8 mouse cellular contexts compared by ENCODE assay signal in the genomic region with DNA sequence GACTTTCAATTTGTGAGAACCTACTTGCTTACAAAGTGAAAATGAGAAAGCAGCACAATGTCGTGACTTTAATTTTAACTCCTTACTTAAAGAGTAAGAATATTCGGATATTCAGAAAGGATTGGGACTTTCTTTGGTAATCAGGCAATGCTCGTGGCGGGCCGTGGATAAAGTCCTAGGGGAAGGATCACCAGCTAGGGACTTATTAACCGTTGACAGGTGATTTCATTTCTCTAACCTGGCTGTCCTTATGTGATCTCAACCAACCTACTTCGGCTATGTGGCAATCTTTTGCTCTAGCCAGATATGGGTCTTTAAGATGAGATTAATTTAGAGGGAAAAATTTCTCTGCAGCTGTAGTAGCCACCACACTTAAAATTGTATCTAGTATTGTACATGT. TPM values are rescaled to one million over a fixed set of nuclear protein-coding genes. Genes with fewer than 3 reads are reported as not detected.
DNase-seq lines count a peak whose midpoint lies in the region; ATAC-seq lines count a peak whose summit lies in the region.

No protein-coding gene starts in this region.

- 75% methylated on average over 7 of the region's 7 CpGs for WGBS in heart, embryonic 15.5 days
- WGBS in embryonic facial prominence, embryonic 13.5 days, result 86% methylated on average over 7 of the region's 7 CpGs
- 69% methylated on average over 7 of the region's 7 CpGs for WGBS in intestine, embryonic 16.5 days
- 87% methylated on average over 7 of the region's 7 CpGs for WGBS in midbrain, embryonic 13.5 days

- H3K36me3 ChIP-seq in heart, embryonic 15.5 days, result peaks cover 51% of the 10 kb centered on the region
- H3K36me3 ChIP-seq in embryonic facial prominence, embryonic 13.5 days, result peaks cover 47% of the 10 kb centered on the region
- H3K36me3 ChIP-seq in intestine, embryonic 16.5 days (ENCODE audit: control insufficient read depth, insufficient read depth, low read length), result peaks cover 4% of the 10 kb centered on the region; the same call in 1 of the 2 replicates
- H3K36me3 ChIP-seq in midbrain, embryonic 13.5 days, result peaks cover 47% of the 10 kb centered on the region

- H3K27me3 ChIP-seq in heart, embryonic 15.5 days, result no peaks in the 10 kb centered on the region
- H3K27me3 ChIP-seq in embryonic facial prominence, embryonic 13.5 days, result no peaks in the 10 kb centered on the region
- H3K27me3 ChIP-seq in intestine, embryonic 16.5 days (replicated peaks; ENCODE audit: control insufficient read depth, insufficient read depth, low read length), result no peaks in the 10 kb centered on the region
- no peaks in the 10 kb centered on the region for H3K27me3 ChIP-seq in midbrain, embryonic 13.5 days

- H3K9me3 ChIP-seq in heart, embryonic 15.5 days (replicated peaks), result no peaks in the 10 kb centered on the region
- no peaks in the 10 kb centered on the region for H3K9me3 ChIP-seq in embryonic facial prominence, embryonic 13.5 days
- no peaks in the 10 kb centered on the region for H3K9me3 ChIP-seq in intestine, embryonic 16.5 days (ENCODE audit: control insufficient read depth, low read length)
- H3K9me3 ChIP-seq in midbrain, embryonic 13.5 days, result no peaks in the 10 kb centered on the region

- H3K27ac ChIP-seq in heart, embryonic 15.5 days, result no peak overlapping the region
- H3K27ac ChIP-seq in embryonic facial prominence, embryonic 13.5 days, result no peak overlapping the region
- no peak overlapping the region; the same call in 1 of the 2 replicates for H3K27ac ChIP-seq in intestine, embryonic 16.5 days (ENCODE audit: low read length)
- no peak overlapping the region for H3K27ac ChIP-seq in midbrain, embryonic 13.5 days

- H3K4me1 ChIP-seq in heart, embryonic 15.5 days (replicated peaks), result peaks cover 38% of the 10 kb centered on the region
- peaks cover 32% of the 10 kb centered on the region for H3K4me1 ChIP-seq in embryonic facial prominence, embryonic 13.5 days
- peaks cover 20% of the 10 kb centered on the region for H3K4me1 ChIP-seq in intestine, embryonic 16.5 days (ENCODE audit: control insufficient read depth, insufficient read depth, low read length)
- peaks cover 57% of the 10 kb centered on the region for H3K4me1 ChIP-seq in midbrain, embryonic 13.5 days (replicated peaks)

- peak overlapping the region; percentile 78 for H3K4me2 ChIP-seq in heart, embryonic 15.5 days
- H3K4me2 ChIP-seq in embryonic facial prominence, embryonic 13.5 days, result peak overlapping the region; percentile 64
- H3K4me2 ChIP-seq in intestine, embryonic 16.5 days (ENCODE audit: low read depth, low read length), result peak overlapping the region; percentile 72; the same call in 1 of the 2 replicates
- H3K4me2 ChIP-seq in midbrain, embryonic 13.5 days (replicated peaks), result peak overlapping the region; percentile 78

- H3K9ac ChIP-seq in heart, embryonic 15.5 days, result no peak overlapping the region
- peak overlapping the region; percentile 51; the same call in 1 of the 2 replicates for H3K9ac ChIP-seq in embryonic facial prominence, embryonic 13.5 days
- no peak overlapping the region for H3K9ac ChIP-seq in intestine, embryonic 16.5 days (ENCODE audit: low read depth, low read length)
- peak overlapping the region; percentile 44; the same call in 1 of the 2 replicates for H3K9ac ChIP-seq in midbrain, embryonic 13.5 days (replicated peaks)

- ATAC-seq in heart, embryonic 15.5 days (replicated peaks; ENCODE audit: insufficient number of reproducible peaks, insufficient read depth, low FRiP score, low read depth), result no peak
- no peak for ATAC-seq in embryonic facial prominence, embryonic 13.5 days (ENCODE audit: insufficient number of reproducible peaks, insufficient read depth, low FRiP score, low TSS enrichment, low read depth)
- ATAC-seq in intestine, embryonic 16.5 days, result no peak
- no peak for ATAC-seq in midbrain, embryonic 13.5 days
- ATAC-seq in megakaryocyte, adult 5-6 weeks (ENCODE audit: poor library complexity, severe bottlenecking), result no peak

- H3K4me3 ChIP-seq in heart, embryonic 15.5 days, result no peak overlapping the region; the same call in 1 of the 2 replicates
- H3K4me3 ChIP-seq in embryonic facial prominence, embryonic 13.5 days, result no peak overlapping the region
- H3K4me3 ChIP-seq in intestine, embryonic 16.5 days (ENCODE audit: low read length), result peak overlapping the region; percentile 76; the same call in 1 of the 2 replicates
- peak overlapping the region; percentile 83 for H3K4me3 ChIP-seq in midbrain, embryonic 13.5 days (replicated peaks)

- DNase-seq in heart, adult 9 months (ENCODE audit: low spot score in 2 of 2), result no peak
- DNase-seq in testis, postnatal 10 days (ENCODE audit: low spot score), result no peak
- no peak for DNase-seq in spleen, postnatal 14 days (ENCODE audit: low spot score in 2 of 2)

RNA-seq across cellular contexts. Expression of a gene that starts 3.2 kb away (rescaled TPM):
- 241 and 250 TPM in 2 replicates for polyA plus RNA-seq in heart, embryonic 15.5 days (2015; fragmentation: Nextera tagmentation; extraction: Ambion mirVana)
- 435 and 438 TPM in 2 replicates for polyA plus RNA-seq in embryonic facial prominence, embryonic 13.5 days (2015; fragmentation: Nextera tagmentation; extraction: Ambion mirVana)
- polyA plus RNA-seq in intestine, embryonic 16.5 days (2015; fragmentation: Nextera tagmentation; extraction: Ambion mirVana), result 295 and 316 TPM in 2 replicates
- polyA plus RNA-seq in midbrain, embryonic 13.5 days (2015; fragmentation: Nextera tagmentation; extraction: Ambion mirVana), result 760 and 762 TPM in 2 replicates
- total RNA-seq in megakaryocyte, adult 5-6 weeks (2015), result 85.6 and 91.8 TPM in 2 replicates
- total RNA-seq in megakaryocyte, adult 5-6 weeks (2017), result 209 and 223 TPM in 2 replicates

RNA-seq across cellular contexts. Expression of a gene that starts 22.1 kb away (rescaled TPM):
- polyA plus RNA-seq in heart, embryonic 15.5 days (2015; fragmentation: Nextera tagmentation; extraction: Ambion mirVana), result 21.9 and 27.0 TPM in 2 replicates
- polyA plus RNA-seq in embryonic facial prominence, embryonic 13.5 days (2015; fragmentation: Nextera tagmentation; extraction: Ambion mirVana), result 40.4 TPM in 2 replicates
- polyA plus RNA-seq in intestine, embryonic 16.5 days (2015; fragmentation: Nextera tagmentation; extraction: Ambion mirVana), result 21.7 and 22.3 TPM in 2 replicates
- polyA plus RNA-seq in midbrain, embryonic 13.5 days (2015; fragmentation: Nextera tagmentation; extraction: Ambion mirVana), result 56.9 and 59.5 TPM in 2 replicates
- total RNA-seq in megakaryocyte, adult 5-6 weeks (2015), result 10.3 and 10.4 TPM in 2 replicates
- total RNA-seq in megakaryocyte, adult 5-6 weeks (2017), result 10.3 and 13.7 TPM in 2 replicates

RNA-seq across cellular contexts. Expression of a gene that starts 32.6 kb away (rescaled TPM):
- 83.8 and 101 TPM in 2 replicates for polyA plus RNA-seq in heart, embryonic 15.5 days (2015; fragmentation: Nextera tagmentation; extraction: Ambion mirVana)
- polyA plus RNA-seq in embryonic facial prominence, embryonic 13.5 days (2015; fragmentation: Nextera tagmentation; extraction: Ambion mirVana), result 147 TPM in 2 replicates
- polyA plus RNA-seq in intestine, embryonic 16.5 days (2015; fragmentation: Nextera tagmentation; extraction: Ambion mirVana), result 136 and 145 TPM in 2 replicates
- 144 and 149 TPM in 2 replicates for polyA plus RNA-seq in midbrain, embryonic 13.5 days (2015; fragmentation: Nextera tagmentation; extraction: Ambion mirVana)
- total RNA-seq in megakaryocyte, adult 5-6 weeks (2015), result 56.4 and 66.7 TPM in 2 replicates
- 94.9 and 100 TPM in 2 replicates for total RNA-seq in megakaryocyte, adult 5-6 weeks (2017)

Comparison
In these comparisons a context has a peak if more than half of its experiments do, and no peak if none do; other contexts are left out.
1. H3K4me3 ChIP-seq: peak in intestine, embryonic 16.5 days (single experiment) and midbrain, embryonic 13.5 days (single experiment); none in heart, embryonic 15.5 days (single experiment) and embryonic facial prominence, embryonic 13.5 days (single experiment).
2. H3K9ac ChIP-seq: peak in embryonic facial prominence, embryonic 13.5 days (single experiment) and midbrain, embryonic 13.5 days (single experiment); none in heart, embryonic 15.5 days (single experiment) and intestine, embryonic 16.5 days (single experiment).
3. Peak in every context shown above with its lines, with median percentiles within 50 percentile points of each other: H3K4me2 ChIP-seq.